Mouse (Mus musculus) cortical plate, adult 2 months (tissue): ENCODE measurements around the gene Schip1.

Experiments used
- CTCF ChIP-seq: fragments of 200-500 bp; IDR thresholded peaks from 2 replicates; pipeline ENCODE4 v1.5.1; 2011; ENCODE audit warnings: mild to moderate bottlenecking, control low read depth, low read length; ENCODE audit not compliant: insufficient read depth; ENCODE audit errors: extremely low read depth
- POLR2A ChIP-seq: fragments of 200-500 bp; IDR thresholded peaks from 2 replicates; pipeline ENCODE4 v1.6.1; 2011; ENCODE audit warnings: mild to moderate bottlenecking, low read length, control low read depth; ENCODE audit not compliant: insufficient read depth; ENCODE audit errors: extremely low read depth

- no peak for TF ChIP-seq CTCF
- TF ChIP-seq POLR2A = no peak
Measured at GRCm38 (mm10) chr3:68674721-68675120, 610.1 kb downstream of the Schip1 start.
